Mouse (Mus musculus) liver, adult (tissue): ENCODE results near the gene Rbm12.

Experiments used
- GATA4 ChIP-seq: IDR thresholded peaks from 2 replicates; pipeline ENCODE4 v1.6.1; 2014; ENCODE audit warnings: mild to moderate bottlenecking, low read length; ENCODE audit not compliant: insufficient replicate concordance

Gene Rbm12

DNA sequence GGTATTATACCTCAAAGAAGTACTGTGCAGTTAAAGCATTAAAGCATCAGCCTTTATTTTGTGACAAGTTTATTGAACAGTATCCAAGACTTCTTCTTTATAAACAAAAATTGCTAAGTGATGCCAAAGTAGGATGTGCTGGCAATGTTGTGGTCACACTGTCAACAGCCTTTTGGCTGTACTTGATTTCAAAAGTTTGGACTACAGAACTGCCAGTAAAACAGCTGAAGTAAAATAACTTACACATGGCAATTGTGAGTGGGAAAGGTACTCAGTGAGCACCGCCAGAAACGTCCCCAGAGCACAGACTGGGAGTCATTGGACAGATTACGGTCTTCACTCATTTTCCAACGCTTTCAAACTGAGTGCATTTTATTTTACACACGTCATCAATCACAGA, 19.9 kb downstream of the Rbm12 start:
- TF ChIP-seq GATA4: no peak

DNA sequence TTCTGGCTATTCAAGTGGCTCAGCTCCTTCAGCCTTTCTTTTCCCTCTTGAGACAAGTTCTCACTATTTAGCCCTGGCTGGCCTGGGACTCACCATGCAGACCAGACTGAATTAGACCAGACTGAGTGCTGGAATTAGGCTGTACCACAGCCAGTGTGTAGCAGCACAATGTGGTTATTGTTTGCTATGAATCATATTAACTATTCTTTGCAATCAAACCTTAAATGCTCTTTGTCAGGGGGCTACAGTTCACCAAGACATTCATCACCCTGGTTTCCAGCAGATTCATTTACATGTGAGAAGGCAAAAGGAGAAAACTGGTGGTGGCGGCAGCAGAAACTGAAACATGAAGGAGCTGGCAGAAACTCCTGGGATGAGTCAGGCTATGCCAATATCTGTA, 22.0 kb downstream of the Rbm12 start:
- TF ChIP-seq GATA4: no peak

- TF ChIP-seq GATA4: no peak
Observed at GRCm38 (mm10) chr2:156087391-156088110, 24.2 kb downstream of the Rbm12 start.

DNA sequence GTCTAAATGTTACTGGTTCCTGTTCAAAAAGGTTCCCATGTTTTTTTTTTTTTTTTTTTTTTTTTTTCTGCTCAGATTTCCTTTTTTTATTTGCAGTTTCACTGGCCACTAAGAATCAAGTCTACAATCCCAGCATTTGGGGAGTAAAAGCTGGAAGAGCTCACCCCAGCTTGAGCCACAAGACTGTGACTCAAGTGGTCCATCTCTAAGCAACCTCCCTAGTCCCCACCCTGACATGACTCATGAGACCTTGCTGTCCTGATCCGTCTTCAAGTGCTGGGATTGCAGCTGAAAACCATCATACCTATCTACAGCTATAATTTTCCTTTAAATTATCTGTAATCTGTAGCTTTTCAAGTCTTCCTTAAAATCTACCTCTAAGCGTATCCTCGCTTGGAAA, 27.2 kb downstream of the Rbm12 start:
- TF ChIP-seq GATA4: no peak

GRCm38 (mm10) chr2:156080391-156080790, 31.4 kb downstream of the Rbm12 start:
- no peak for TF ChIP-seq GATA4

DNA sequence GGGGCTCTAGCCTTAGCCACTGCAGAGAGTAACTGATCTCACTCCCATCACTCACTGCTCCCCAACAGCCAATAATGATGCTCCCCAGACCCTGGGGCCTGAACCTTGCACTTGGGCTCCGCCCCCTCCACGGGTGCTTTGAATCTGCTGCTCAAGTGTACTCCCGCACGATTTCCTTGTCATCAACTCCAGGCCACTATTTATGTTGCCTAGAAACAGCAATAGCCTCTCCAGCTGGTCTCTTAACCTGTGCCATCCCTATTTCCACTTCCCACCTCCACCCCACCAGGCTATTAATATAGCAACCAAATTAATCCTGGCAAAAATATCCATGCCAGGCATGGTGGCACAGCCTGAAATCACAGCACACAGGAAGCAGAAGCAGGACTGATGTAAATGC, 32.1 kb downstream of the Rbm12 start:
- TF ChIP-seq GATA4: no peak

DNA sequence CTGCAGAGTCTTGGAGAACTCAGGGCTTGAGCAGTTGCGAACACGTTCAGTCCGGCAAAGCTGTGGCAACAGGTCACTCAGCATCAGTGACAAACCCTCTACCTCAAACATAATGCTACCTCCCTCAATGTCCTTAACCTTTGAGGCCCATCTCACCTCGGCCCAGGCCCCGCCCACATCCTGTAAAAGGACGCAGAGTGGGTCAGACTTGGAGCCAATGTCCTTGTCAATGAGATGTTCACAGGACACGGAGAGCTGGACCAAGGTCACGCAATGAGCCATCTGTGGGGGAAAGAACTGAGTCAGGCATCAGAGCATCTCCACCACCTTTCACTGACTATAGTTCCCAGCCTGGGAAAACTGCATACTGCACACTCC, 32.6 kb downstream of the Rbm12 start:
- TF ChIP-seq GATA4: no peak

- no peak for TF ChIP-seq GATA4
Observed at GRCm38 (mm10) chr2:156078421-156079182, 33.2 kb downstream of the Rbm12 start.

DNA sequence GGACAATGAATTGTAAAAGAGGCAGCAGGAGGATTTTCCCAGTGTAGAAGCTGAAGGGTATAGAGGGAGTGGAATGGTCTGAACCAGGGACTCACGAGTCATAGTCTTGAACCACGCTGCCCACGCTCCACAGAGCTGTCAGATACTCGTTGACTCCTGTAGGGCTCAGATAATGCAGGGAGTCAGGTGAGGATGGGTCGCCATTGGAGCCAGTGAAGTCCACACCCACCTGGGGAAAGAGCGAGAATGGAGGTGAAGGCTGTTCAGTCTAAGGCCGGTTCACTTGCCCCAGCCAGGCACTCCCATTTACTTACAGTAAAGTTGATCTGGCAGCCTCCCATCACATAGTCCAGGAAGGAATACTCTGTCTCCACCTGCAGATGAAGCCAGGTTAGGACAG, 34.3 kb downstream of the Rbm12 start:
- no peak for TF ChIP-seq GATA4

GRCm38 (mm10) chr2:156073725-156074124, 38.1 kb downstream of the Rbm12 start:
- no peak for TF ChIP-seq GATA4

- TF ChIP-seq GATA4: no peak
Observed at GRCm38 (mm10) chr2:156071236-156071635, 40.5 kb downstream of the Rbm12 start.

GRCm38 (mm10) chr2:156067916-156068315, 43.9 kb downstream of the Rbm12 start:
- no peak for TF ChIP-seq GATA4

DNA sequence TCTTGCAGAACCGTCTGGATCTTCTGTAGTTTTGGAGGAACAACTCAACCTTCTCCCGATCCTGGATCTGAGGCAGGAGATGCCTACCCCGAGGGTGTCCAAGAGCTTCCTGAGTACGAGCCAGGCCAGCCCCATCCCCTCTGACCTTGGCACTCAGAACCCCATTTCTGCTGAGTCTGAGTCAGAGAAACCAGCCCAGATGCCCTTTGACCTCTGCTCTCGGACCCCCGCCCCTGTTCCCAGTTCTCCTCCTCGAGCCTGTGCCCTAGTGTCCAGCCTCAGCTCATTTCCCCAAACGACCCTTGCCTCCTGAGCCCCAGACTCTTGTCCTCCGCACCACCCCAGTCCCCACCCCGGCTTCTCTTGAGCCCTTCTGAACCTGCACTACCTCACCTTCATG, 45.7 kb downstream of the Rbm12 start:
- TF ChIP-seq GATA4: no peak

- TF ChIP-seq GATA4: no peak
Observed at GRCm38 (mm10) chr2:156065099-156066041, 46.4 kb downstream of the Rbm12 start, which contains the start of gene Spag4. Gene Spag4, plus strand, starts transcription at chr2:156065175.

- no peak for TF ChIP-seq GATA4
Observed at GRCm38 (mm10) chr2:156052816-156053215, 59.0 kb downstream of the Rbm12 start, which contains the start of gene Fer1l4. Gene Fer1l4, minus strand, starts transcription at chr2:156052947.

GRCm38 (mm10) chr2:156047929-156048328, 63.8 kb downstream of the Rbm12 start:
- no peak for TF ChIP-seq GATA4

GRCm38 (mm10) chr2:156042903-156043302, 68.9 kb downstream of the Rbm12 start:
- no peak for TF ChIP-seq GATA4
